Mouse (Mus musculus): Measurements from ENCODE around the gene Nell1. TPM values are rescaled to one million over a fixed set of nuclear protein-coding genes. Genes with fewer than 3 reads are reported as not detected.

The Nell1 gene
- total and polyA plus RNA-seq, 2 experiments = not detected

- WGBS = 75% methylated on average over 1 of the region's 1 CpGs
- H3K27ac ChIP-seq (replicated peaks; ENCODE audit: insufficient read depth, low read depth, low read length) = no peak overlapping the region
- TF ChIP-seq POLR2A (IDR thresholded peaks at IDR 0.05; ENCODE audit: extremely low read depth, insufficient read depth, low read length) (no peak), CTCF (IDR thresholded peaks at IDR 0.05; ENCODE audit: low read depth, low read length) (no peak)
- H3K4me3 ChIP-seq (ENCODE audit: insufficient read depth, low read depth, low read length) = no peak overlapping the region
- no peaks in the 10 kb centered on the region for H3K4me1 ChIP-seq (ENCODE audit: control insufficient read depth, insufficient read depth, low read length)
- H3K9ac ChIP-seq (ENCODE audit: low read depth, low read length) = no peak overlapping the region
- DNase-seq (ENCODE audit: extremely low read depth, low read depth, low spot score) = no peak
- H3K79me2 ChIP-seq (ENCODE audit: control insufficient read depth, insufficient read depth, low read length) = no peaks in the 10 kb centered on the region
- no peaks in the 10 kb centered on the region for H3K36me3 ChIP-seq (ENCODE audit: control insufficient read depth, insufficient read depth, low read length)
- H3K27me3 ChIP-seq (ENCODE audit: control insufficient read depth, insufficient read depth, low read length) = 0 out of 2 replicates have a peak, but pooled peaks cover 2% of the 10 kb centered on the region
Observed at GRCm38 (mm10) chr7:50675444-50675843, 700.8 kb downstream of the Nell1 start.

- DNase-seq (ENCODE audit: extremely low read depth, low read depth, low spot score) = no peak
- H3K4me3 ChIP-seq (ENCODE audit: insufficient read depth, low read depth, low read length) = no peak overlapping the region
- H3K36me3 ChIP-seq (ENCODE audit: control insufficient read depth, insufficient read depth, low read length) = no peaks in the 10 kb centered on the region
- no peak overlapping the region for H3K9ac ChIP-seq (ENCODE audit: low read depth, low read length)
- no peaks in the 10 kb centered on the region for H3K79me2 ChIP-seq (ENCODE audit: control insufficient read depth, insufficient read depth, low read length)
- no peak overlapping the region for H3K27ac ChIP-seq (replicated peaks; ENCODE audit: insufficient read depth, low read depth, low read length)
- TF ChIP-seq CTCF (IDR thresholded peaks at IDR 0.05; ENCODE audit: low read depth, low read length) (no peak), POLR2A (IDR thresholded peaks at IDR 0.05; ENCODE audit: extremely low read depth, insufficient read depth, low read length) (no peak)
- H3K27me3 ChIP-seq (ENCODE audit: control insufficient read depth, insufficient read depth, low read length) = 0 out of 2 replicates have a peak, but pooled peaks cover 2% of the 10 kb centered on the region
- 54% methylated on average over 1 of the region's 1 CpGs for WGBS
- H3K4me1 ChIP-seq (ENCODE audit: control insufficient read depth, insufficient read depth, low read length) = no peaks in the 10 kb centered on the region
Observed at GRCm38 (mm10) chr7:50677511-50677910, 702.8 kb downstream of the Nell1 start.

- H3K27me3 ChIP-seq (ENCODE audit: control insufficient read depth, insufficient read depth, low read length) = no peaks in the 10 kb centered on the region
- no peak overlapping the region for H3K4me3 ChIP-seq (ENCODE audit: insufficient read depth, low read depth, low read length)
- no peaks in the 10 kb centered on the region for H3K36me3 ChIP-seq (ENCODE audit: control insufficient read depth, insufficient read depth, low read length)
- H3K79me2 ChIP-seq (ENCODE audit: control insufficient read depth, insufficient read depth, low read length) = no peaks in the 10 kb centered on the region
- H3K9ac ChIP-seq (ENCODE audit: low read depth, low read length) = no peak overlapping the region
- 84% methylated on average over 5 of the region's 5 CpGs for WGBS
- TF ChIP-seq CTCF (IDR thresholded peaks at IDR 0.05; ENCODE audit: low read depth, low read length) = no peak
- DNase-seq (ENCODE audit: extremely low read depth, low read depth, low spot score) = no peak
- no peak overlapping the region for H3K27ac ChIP-seq (replicated peaks; ENCODE audit: insufficient read depth, low read depth, low read length)
- no peaks in the 10 kb centered on the region for H3K4me1 ChIP-seq (ENCODE audit: control insufficient read depth, insufficient read depth, low read length)
Observed at GRCm38 (mm10) chr7:50686337-50686736, 711.7 kb downstream of the Nell1 start.

- no peak for TF ChIP-seq CTCF (IDR thresholded peaks at IDR 0.05; ENCODE audit: low read depth, low read length)
- no peak for TF ChIP-seq POLR2A (IDR thresholded peaks at IDR 0.05; ENCODE audit: extremely low read depth, insufficient read depth, low read length)
- 61% methylated on average over 3 of the region's 3 CpGs for WGBS
- H3K36me3 ChIP-seq (ENCODE audit: control insufficient read depth, insufficient read depth, low read length) = no peaks in the 10 kb centered on the region
- no peak for DNase-seq (ENCODE audit: extremely low read depth, low read depth, low spot score)
- no peak overlapping the region for H3K9ac ChIP-seq (ENCODE audit: low read depth, low read length)
- H3K79me2 ChIP-seq (ENCODE audit: control insufficient read depth, insufficient read depth, low read length) = no peaks in the 10 kb centered on the region
- no peaks in the 10 kb centered on the region; the same call in 1 of the 2 replicates for H3K27me3 ChIP-seq (ENCODE audit: control insufficient read depth, insufficient read depth, low read length)
- H3K4me3 ChIP-seq (ENCODE audit: insufficient read depth, low read depth, low read length) = no peak overlapping the region
- H3K27ac ChIP-seq (replicated peaks; ENCODE audit: insufficient read depth, low read depth, low read length) = no peak overlapping the region
- H3K4me1 ChIP-seq (ENCODE audit: control insufficient read depth, insufficient read depth, low read length) = no peaks in the 10 kb centered on the region
Observed at GRCm38 (mm10) chr7:50725166-50725565, 750.5 kb downstream of the Nell1 start.

GRCm38 (mm10) chr7:50730951-50731350 is 756.3 kb downstream of the Nell1 start:
- Histone ChIP-seq H3K27ac (replicated peaks; ENCODE audit: insufficient read depth, low read depth, low read length) (no peak overlapping the region), H3K9ac (ENCODE audit: low read depth, low read length) (no peak overlapping the region), H3K27me3 (ENCODE audit: control insufficient read depth, insufficient read depth, low read length) (no peaks in the 10 kb centered on the region), H3K4me1 (ENCODE audit: control insufficient read depth, insufficient read depth, low read length) (no peaks in the 10 kb centered on the region), H3K36me3 (ENCODE audit: control insufficient read depth, insufficient read depth, low read length) (no peaks in the 10 kb centered on the region), H3K4me3 (ENCODE audit: insufficient read depth, low read depth, low read length) (no peak overlapping the region), H3K79me2 (ENCODE audit: control insufficient read depth, insufficient read depth, low read length) (no peaks in the 10 kb centered on the region)
- 38% methylated on average over 4 of the region's 4 CpGs for WGBS
- TF ChIP-seq POLR2A (IDR thresholded peaks at IDR 0.05; ENCODE audit: extremely low read depth, insufficient read depth, low read length) (no peak), CTCF (IDR thresholded peaks at IDR 0.05; ENCODE audit: low read depth, low read length) (peak; percentile 37; the same call in 1 of the 2 replicates)
- DNase-seq (ENCODE audit: extremely low read depth, low read depth, low spot score) = peak; percentile 7

GRCm38 (mm10) chr7:50755516-50755915 is 780.9 kb downstream of the Nell1 start:
- WGBS = 32% methylated on average over 3 of the region's 3 CpGs
- H3K36me3 ChIP-seq (ENCODE audit: control insufficient read depth, insufficient read depth, low read length) = no peaks in the 10 kb centered on the region
- no peaks in the 10 kb centered on the region for H3K79me2 ChIP-seq (ENCODE audit: control insufficient read depth, insufficient read depth, low read length)
- H3K4me1 ChIP-seq (ENCODE audit: control insufficient read depth, insufficient read depth, low read length) = no peaks in the 10 kb centered on the region
- H3K27ac ChIP-seq (replicated peaks; ENCODE audit: insufficient read depth, low read depth, low read length) = no peak overlapping the region
- no peaks in the 10 kb centered on the region for H3K27me3 ChIP-seq (ENCODE audit: control insufficient read depth, insufficient read depth, low read length)
- no peak for TF ChIP-seq POLR2A (IDR thresholded peaks at IDR 0.05; ENCODE audit: extremely low read depth, insufficient read depth, low read length)
- TF ChIP-seq CTCF (IDR thresholded peaks at IDR 0.05; ENCODE audit: low read depth, low read length) = no peak
- H3K9ac ChIP-seq (ENCODE audit: low read depth, low read length) = no peak overlapping the region
- no peak overlapping the region for H3K4me3 ChIP-seq (ENCODE audit: insufficient read depth, low read depth, low read length)
- peak; percentile 61 for DNase-seq (ENCODE audit: extremely low read depth, low read depth, low spot score)

All from liver, adult 2 months (tissue).